Mouse (Mus musculus): ENCODE measurements at regions not wholly inside any gene's neighbourhood (a gene's known extent, or its start where the extent isn't known, plus 50 kb on each side); places are given as distances from the start of the nearest gene placed in this dataset.

DNA sequence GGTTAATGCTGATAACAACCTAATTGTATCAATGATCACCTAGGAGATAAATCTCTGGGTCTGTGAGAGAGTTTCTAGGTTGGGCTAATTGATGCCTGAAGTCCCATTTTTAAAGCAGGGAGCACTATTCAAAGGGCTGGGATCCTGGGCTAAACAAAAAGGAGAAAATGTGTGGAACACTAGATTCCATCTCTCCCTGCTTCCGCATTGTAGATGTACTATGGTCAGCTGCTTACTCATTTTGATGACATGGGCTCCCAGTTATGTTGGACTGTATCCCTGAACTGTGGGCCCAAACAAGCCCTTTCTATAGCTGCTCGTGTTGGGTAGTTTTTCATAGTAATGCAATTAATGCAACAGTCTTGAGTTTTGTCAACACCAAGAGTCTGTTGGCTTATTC, 1047.1 kb downstream of the Synb start:
- no peak for DNase-seq (ENCODE audit: low spot score in 2 of 2)

DNA sequence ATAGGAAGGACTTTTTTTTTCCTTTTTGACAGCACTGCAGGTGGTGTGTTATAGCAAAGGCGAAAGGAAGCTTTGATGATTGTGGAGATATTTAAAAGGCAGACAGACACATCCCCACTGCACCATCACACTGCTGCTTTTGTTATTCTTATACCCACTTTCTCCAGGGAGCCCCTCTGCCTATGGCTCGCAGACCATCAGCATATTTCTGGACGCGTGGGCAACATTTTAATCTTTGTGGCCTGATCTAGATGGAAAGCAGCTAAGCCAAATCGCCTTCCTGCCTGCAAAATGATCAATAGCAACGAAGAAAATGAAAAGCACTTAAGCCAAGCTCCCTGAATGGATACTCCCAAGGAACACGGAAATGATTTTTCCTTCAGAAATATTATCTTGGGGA, 1054.0 kb downstream of the Synb start:
- DNase-seq (ENCODE audit: low spot score in 2 of 2) = no peak

DNA sequence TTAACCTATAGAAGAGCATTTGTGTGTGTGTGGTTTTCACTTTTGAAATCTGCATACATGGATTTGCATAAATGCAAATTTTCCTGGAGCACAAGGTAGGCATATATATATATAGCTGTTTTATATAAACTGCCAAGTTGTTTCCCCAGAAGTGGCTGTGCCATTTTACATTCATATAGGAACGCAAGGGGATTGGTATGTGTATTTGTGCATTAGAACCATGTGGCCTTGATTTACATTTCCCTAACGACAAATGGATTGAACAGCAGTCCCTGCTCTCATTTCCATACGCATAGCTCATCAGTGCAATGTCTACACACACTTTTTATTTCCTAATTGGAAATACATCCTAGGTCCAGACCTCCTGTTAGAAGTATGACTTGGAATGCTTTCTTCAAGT, 1069.9 kb downstream of the Synb start:
- no peak for DNase-seq (ENCODE audit: low spot score in 2 of 2)

DNA sequence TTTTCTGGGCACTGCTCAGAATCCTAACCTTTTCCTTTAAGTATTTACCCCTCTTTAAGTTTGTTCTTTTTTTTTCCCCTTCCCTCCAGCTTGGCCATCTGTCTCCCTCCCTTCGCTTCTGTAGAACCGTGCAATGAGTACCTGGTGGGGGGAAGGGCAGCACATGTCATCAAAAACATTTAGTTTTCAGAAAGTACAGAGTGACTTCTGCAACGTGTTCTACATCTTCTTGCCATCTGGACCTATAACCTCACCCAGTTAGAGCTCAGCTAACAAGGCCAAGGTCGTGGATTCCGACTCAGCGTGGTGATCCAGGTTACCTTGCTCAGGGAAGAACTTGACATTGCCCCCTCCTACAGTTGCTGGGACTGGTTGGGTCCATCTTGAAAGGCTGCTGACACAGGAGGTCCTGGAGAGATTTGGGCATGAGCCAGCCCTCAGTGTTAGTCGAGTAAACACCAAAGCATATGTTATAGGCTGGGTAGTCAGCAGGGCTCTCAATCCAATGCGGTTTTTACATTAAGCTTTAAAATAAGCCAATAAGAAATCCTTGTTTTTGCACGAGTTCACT, 1075.0 kb downstream of the Synb start:
- DNase-seq (ENCODE audit: low spot score in 2 of 2) = no peak

DNA sequence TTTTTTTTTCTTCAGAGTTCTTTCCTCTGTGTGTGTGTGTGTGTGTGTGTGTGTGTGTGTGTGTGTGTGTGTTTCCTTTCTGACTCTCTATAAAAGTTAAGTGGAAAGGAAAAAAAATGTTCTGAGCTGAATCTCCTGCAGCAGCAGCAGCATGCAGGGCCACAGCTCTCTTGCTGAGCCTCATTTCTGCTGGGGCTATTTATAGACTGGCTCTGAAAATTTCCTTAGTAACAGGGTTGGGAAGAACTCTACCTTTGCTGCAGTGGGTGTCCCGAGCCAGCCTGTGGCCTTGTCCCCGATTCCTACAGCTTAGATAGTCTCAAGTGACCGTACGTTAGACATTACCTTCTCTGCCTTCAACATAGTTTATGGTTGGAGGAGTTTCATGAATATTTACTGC, 1075.6 kb downstream of the Synb start:
- peak in 1 of 2 experiments; percentile 7 for DNase-seq (ENCODE audit: low spot score in 2 of 2)

DNA sequence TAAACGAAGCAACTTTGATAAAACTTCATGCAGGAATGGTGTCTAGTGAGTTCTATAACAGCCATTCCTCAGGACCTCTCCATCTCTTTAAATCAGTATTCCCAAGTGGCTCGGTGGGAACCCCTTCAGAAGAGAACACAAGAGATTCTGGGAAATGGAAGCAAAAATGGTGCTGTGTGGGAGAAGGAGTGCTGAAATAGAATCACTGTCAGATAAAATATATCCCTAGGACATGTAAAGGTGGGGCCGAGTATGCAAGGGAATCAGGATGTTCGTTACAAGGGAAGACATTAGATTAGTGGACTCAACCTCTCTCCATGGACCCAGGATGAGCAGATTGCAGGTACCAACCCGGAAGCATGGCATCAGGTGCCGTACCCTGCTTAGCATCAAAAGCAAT, 1076.1 kb downstream of the Synb start:
- DNase-seq (ENCODE audit: low spot score in 2 of 2) = no peak

DNA sequence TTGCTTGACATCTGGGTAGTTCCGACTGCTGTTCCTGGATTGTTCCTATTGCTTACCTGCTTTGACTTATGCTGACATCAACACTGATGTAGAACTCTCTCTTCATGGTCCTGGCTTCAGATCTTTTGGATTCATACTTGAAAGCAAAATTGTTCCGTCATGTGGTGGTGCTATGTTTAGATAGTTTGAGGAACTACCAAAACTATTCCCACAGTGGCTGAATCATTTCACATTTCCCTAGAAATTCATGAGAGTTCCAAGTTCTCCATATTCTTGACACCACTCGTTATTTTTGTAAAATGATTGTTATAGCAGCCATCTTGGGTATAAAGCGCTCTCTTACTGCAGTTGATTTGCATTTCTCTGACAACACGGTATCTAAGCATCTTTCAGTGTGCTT, 1080.2 kb downstream of the Synb start:
- DNase-seq (ENCODE audit: low spot score in 2 of 2) = no peak

DNA sequence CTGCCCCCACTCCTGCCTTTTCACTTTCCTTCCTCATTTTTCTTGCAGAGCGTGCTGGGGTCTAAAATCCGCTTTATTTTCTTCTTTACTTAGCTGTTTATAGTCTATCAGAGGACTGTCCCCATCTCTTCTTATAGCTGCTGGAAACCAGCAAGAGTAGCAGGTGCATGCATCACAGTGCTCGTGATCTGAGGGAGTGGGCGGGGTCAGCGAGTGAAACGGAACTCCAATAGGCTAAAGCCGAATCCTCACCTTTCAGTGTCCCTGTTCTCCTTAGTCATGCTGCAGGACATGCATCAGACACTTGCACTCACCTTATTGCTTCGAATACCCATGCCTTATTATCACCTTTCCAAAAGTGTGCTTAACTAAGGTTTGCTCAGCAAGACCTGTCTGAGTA, 1095.3 kb downstream of the Synb start:
- DNase-seq (ENCODE audit: low spot score in 2 of 2) = no peak

DNA sequence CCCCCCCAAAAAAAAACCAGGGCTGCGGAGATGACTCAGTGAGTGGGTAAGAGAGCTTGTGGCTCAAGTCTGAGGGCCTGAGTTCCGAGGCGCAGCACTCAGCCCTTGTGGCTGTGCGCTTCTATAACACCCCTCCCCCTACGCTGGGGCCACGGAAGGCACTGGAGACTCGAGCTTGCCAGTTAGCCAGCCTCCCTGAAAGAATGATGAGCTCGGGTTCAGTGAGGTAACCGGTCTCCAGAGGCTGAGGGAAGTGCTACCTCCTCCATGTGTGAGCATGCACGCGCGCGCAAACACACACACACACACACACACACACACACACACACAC, 1096.7 kb downstream of the Synb start:
- no peak for DNase-seq (ENCODE audit: low spot score in 2 of 2)

DNA sequence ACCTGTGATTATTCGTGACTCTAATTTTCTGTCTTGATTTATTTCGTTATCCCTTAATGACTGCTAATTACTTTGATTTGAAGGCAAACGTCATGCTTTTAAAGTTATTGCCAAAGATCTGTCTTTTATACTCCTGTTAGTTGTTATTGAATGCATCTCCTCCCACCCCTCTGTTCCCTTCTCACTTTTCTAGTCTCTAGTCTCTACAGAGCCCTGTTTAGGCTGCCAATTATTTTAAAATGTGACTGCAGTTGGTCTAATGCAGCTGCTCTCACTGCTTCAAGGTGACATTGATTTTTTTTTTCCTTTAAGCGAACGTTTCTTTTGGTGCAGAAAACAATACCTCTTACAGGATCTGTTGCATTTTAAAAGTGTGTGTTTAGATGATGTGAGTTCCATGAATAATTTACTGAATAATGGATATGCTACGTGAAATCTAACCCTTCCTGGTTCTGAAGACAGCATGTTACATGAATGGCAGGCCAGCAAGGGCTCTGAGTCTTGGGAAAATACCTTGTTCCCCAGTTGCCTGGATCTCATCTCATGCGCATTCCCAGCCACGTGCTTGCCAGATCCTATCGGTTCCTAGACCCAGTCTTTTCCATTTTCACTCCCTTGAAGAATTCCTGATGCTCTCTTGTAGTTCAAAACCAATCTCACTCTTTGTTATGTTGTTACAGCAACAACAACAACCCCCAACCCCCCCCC, 1097.2 kb downstream of the Synb start:
- no peak for DNase-seq (ENCODE audit: low spot score in 2 of 2)

DNA sequence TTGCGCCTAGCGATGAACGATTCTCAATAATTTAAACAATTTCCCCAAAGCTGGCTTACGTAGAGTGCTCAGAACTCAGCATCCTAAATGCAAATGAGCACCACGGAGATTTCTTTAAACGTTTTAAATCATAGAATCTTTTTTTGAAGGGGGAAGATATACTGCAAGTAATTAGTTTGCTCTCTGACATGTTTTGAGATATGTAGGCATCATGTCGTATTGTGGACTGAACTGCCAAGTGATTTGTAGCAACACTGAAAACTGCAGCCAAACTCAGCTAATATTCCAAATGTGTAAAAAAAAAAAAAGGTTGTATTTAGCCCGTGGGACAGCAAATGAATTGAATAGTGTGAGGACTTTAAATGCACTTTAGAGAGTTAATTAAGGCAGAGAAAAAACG, 1097.9 kb downstream of the Synb start:
- no peak for DNase-seq (ENCODE audit: low spot score in 2 of 2)

DNA sequence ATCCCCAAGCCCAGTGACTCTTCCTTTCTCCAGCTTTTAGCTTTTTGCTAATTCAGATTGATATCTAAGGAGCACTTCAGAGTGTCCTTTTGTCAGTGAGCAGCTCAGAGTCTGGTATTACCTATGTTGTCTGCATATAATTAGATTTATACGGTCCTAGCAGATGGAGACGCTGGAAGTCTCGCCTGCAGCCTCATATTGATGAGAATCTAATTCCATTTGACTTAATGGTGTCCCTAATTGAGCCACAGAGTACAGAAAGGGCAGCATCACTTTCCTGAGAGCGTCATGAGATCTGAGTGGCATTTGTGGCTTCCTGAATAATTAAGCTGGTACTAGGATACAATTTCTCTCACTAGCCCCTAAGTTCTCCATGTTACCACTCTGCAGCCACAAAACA, 1104.2 kb downstream of the Synb start:
- DNase-seq (ENCODE audit: low spot score in 2 of 2) = no peak

DNA sequence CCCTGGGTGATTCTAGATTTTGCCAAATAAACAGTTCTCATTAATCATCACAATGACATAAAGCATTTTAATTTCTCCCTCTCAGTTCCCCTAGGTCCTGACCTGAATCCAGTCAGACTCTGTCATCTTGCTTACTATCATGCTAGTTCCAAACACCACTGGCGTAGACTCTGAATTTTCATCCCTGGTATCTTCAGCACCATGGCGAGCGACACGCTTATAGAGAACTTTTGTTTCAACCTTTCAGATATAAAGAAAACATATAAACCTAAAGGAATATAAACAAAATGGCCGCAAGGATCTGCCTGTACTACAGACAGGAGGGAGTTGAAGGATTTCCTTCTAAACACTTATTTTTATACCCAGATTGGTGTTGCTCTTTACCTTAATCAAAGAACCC, 1105.8 kb downstream of the Synb start:
- no peak for DNase-seq (ENCODE audit: low spot score in 2 of 2)

DNA sequence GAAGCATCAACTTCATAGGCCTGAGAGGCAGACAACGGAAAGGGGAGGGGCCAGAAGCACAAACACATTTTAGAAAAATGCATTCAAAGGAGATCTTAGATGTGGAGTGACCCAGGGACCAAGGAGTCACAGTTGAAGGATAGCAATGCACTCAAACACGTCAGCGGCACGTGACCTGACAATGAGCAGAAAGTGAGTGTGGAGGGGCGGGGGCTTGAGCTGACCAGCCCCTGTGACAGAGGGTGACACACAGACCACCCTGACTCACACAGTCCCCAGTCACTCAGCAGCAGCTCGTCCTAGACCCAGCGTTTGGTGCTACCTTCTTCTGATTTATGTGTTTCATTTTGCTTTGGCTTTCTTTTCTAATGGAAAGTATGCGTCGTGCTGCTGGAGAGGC, 1111.5 kb downstream of the Synb start:
- DNase-seq (ENCODE audit: low spot score in 2 of 2) = no peak

DNA sequence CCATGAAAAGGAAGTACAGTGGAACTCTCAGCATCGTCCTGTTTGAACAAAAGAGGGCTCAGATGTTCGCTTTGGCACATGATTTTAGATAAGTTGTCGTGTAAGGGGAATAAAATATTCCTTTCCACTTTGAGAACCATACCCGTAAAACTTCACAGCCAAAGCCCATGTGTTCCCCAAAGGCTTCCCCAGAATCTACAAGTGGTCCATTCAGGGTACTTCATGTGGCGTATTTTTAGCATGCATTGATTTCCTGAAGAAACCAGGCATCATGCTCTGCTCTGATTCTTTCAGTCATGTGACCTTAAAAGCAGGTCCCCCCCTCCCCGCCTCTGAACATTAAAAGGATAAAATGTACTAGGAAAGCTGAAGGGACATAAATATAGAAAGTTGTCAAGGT, 1112.9 kb downstream of the Synb start:
- no peak for DNase-seq (ENCODE audit: low spot score in 2 of 2)
